Mouse (Mus musculus) cerebellum, adult 2 months (tissue): Measurements from ENCODE around the gene Fam196b.

Source experiments
- CTCF ChIP-seq: fragments of 200-500 bp; IDR thresholded peaks from 2 replicates; pipeline ENCODE4 v1.5.1; 2011; ENCODE audit warnings: low read depth, mild to moderate bottlenecking, control low read depth, low read length, moderate library complexity, borderline replicate concordance; ENCODE audit not compliant: insufficient read depth
- POLR2A ChIP-seq: fragments of 200-500 bp; IDR thresholded peaks from 2 replicates; pipeline ENCODE4 v1.6.1; 2011; ENCODE audit warnings: low read length, control low read depth, borderline replicate concordance; ENCODE audit not compliant: insufficient read depth

DNA sequence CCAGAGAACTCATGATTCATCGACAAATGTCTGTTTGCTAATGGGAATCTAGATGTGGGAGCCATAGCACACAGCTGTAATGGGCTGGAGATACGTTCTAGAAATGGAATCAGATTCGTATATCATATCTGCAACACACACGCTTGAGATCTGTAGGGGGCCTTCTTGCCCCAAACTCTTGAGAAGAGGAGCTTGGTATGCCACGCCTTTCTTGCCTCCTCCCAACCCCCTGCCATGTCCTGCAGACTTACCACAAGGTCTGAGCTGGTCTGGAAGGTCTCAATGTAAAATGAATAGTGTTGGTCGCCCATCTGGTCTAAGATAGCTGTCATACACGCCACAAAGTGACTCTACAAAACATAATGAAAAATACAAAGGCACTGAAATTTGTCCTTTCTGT lies 2.4 kb upstream of the Fam196b start:
- no peak for TF ChIP-seq POLR2A
- no peak for TF ChIP-seq CTCF
